Mouse (Mus musculus) limb, embryonic 14.5 days (tissue): ENCODE measurements around the gene Psma5. TPM values are rescaled to one million over a fixed set of nuclear protein-coding genes. Genes with fewer than 3 reads are reported as not detected.

Source experiments
- ATAC-seq: fragments of 200-750 bp; cut with Nextera tagmentation; 2 replicates; pipeline ENCODE4 v1.8.0; 2017; ENCODE audit warnings: low read depth, moderate number of reproducible peaks, moderate TSS enrichment; ENCODE audit not compliant: low FRiP score
- DNase-seq: peaks from one replicate; pipeline ENCODE4 v3.0.0-alpha.2; 2015; ENCODE audit warnings: low spot score
- H3K27ac ChIP-seq: fragments of 300-500 bp; sonication (generic); replicated peaks from 2 replicates; pipeline ENCODE4 v1.5.1; 2014; ENCODE audit warnings: low read depth, mild to moderate bottlenecking, low read length, moderate library complexity, mixed read lengths
- H3K27me3 ChIP-seq: fragments of 300-500 bp; sonication (generic); 2 replicates; pipeline ENCODE4 v1.6.1; 2014; ENCODE audit warnings: low read length, mixed read lengths; ENCODE audit not compliant: control insufficient read depth, insufficient read depth
- H3K36me3 ChIP-seq: fragments of 300-500 bp; sonication (generic); 2 replicates; pipeline ENCODE4 v1.6.1; 2014; ENCODE audit warnings: mild to moderate bottlenecking, low read length, moderate library complexity, mixed read lengths; ENCODE audit not compliant: control insufficient read depth, insufficient read depth
- H3K4me1 ChIP-seq: fragments of 300-500 bp; sonication (generic); 2 replicates; pipeline ENCODE4 v1.6.1; 2014; ENCODE audit warnings: antibody characterized with exemption, low read length, mixed read lengths; ENCODE audit not compliant: control insufficient read depth, insufficient read depth
- H3K4me2 ChIP-seq: fragments of 300-500 bp; sonication (generic); replicated peaks from 2 replicates; pipeline ENCODE4 v1.6.1; 2014; ENCODE audit warnings: low read depth, mild to moderate bottlenecking, low read length, moderate library complexity; ENCODE audit not compliant: severe bottlenecking
- H3K4me3 ChIP-seq: fragments of 300-500 bp; sonication (generic); replicated peaks from 2 replicates; pipeline ENCODE4 v1.5.1; 2014; ENCODE audit warnings: low read length
- H3K9ac ChIP-seq: fragments of 300-500 bp; sonication (generic); 2 replicates; pipeline ENCODE4 v1.6.1; 2014; ENCODE audit warnings: mild to moderate bottlenecking, low read depth, low read length, moderate library complexity; ENCODE audit not compliant: severe bottlenecking
- H3K9me3 ChIP-seq: fragments of 300-500 bp; sonication (generic); 2 replicates; pipeline ENCODE4 v1.6.1; 2016; ENCODE audit warnings: low read length; ENCODE audit not compliant: control insufficient read depth
- POLR2A ChIP-seq: fragments of 200-500 bp; IDR thresholded peaks from 2 replicates; pipeline ENCODE4 v1.8.0; 2012; ENCODE audit warnings: inconsistent platforms, mild to moderate bottlenecking, moderate library complexity, borderline replicate concordance; ENCODE audit not compliant: insufficient read depth, insufficient read length; ENCODE audit errors: extremely low read depth
- WGBS: fragments of 180-500 bp; shearing (Covaris S2); extraction: QIAGEN DNeasy Blood & Tissue Kit; methylation state at CpG from one replicate; pipeline ENCODE4 v1.1.7; 2014; 5-methylcytosine and 5-hydroxymethylcytosine counted together
- polyA plus RNA-seq, 2 experiments: library from polyadenylated mRNA; depleted of rRNA in 1 of 2; stranded (reverse) in 1 of 2; unstranded in 1 of 2; fragments of >200 nt; fragmentation: Nextera tagmentation in 1 of 2; extraction: Ambion mirVana in 1 of 2; gene quantifications; 2 replicates each; pipeline versions ENCODE4 v1.2.1 to v1.2.3; 2012 to 2014

Gene Psma5
- polyA plus RNA-seq, 2 experiments: 177 to 312 TPM

DNA sequence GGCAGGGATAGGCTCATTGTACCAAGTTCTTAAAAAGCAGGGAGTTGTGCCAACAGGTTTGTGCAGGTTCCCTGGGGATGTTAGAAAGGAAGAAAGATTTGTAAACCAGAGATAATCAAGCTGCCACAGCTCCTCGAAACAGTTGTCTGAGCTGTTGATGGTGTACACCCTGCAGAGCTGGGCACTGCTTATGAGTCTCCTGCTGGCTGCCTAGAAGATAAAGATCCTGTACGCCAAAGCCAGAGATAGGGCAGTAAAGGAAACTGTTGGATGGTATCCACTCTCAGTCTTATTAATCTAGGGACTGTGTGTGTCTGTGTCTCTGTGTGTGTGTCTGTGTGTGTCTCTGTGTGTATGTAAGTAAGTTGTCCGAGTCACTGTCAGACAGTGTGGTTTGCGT is 64.9 kb downstream of the Psma5 start:
- ATAC-seq (no peak), DNase-seq (no peak)
- no peaks in the 10 kb centered on the region; the same call in 1 of the 2 replicates for H3K4me1 ChIP-seq
- no peaks in the 10 kb centered on the region for H3K9me3 ChIP-seq
- no peaks in the 10 kb centered on the region for H3K36me3 ChIP-seq
- no peak overlapping the region for H3K9ac ChIP-seq
- no peak overlapping the region for H3K4me3 ChIP-seq
- no peak overlapping the region for H3K27ac ChIP-seq
- H3K4me2 ChIP-seq: no peak overlapping the region
- WGBS: 77% methylated on average over 4 of the region's 4 CpGs
- no peaks in the 10 kb centered on the region for H3K27me3 ChIP-seq
- TF ChIP-seq POLR2A: no peak

GRCm38 (mm10) chr3:108322136-108322535 is 65.4 kb downstream of the Psma5 start:
- H3K27me3 ChIP-seq: no peaks in the 10 kb centered on the region
- no peak overlapping the region for H3K4me2 ChIP-seq
- DNase-seq (no peak), ATAC-seq (no peak)
- WGBS: 91% methylated on average over 4 of the region's 4 CpGs
- no peaks in the 10 kb centered on the region for H3K9me3 ChIP-seq
- H3K4me1 ChIP-seq: no peaks in the 10 kb centered on the region; the same call in 1 of the 2 replicates
- H3K27ac ChIP-seq: no peak overlapping the region
- no peak overlapping the region for H3K9ac ChIP-seq
- no peak for TF ChIP-seq POLR2A
- H3K4me3 ChIP-seq: no peak overlapping the region
- H3K36me3 ChIP-seq: no peaks in the 10 kb centered on the region

DNA sequence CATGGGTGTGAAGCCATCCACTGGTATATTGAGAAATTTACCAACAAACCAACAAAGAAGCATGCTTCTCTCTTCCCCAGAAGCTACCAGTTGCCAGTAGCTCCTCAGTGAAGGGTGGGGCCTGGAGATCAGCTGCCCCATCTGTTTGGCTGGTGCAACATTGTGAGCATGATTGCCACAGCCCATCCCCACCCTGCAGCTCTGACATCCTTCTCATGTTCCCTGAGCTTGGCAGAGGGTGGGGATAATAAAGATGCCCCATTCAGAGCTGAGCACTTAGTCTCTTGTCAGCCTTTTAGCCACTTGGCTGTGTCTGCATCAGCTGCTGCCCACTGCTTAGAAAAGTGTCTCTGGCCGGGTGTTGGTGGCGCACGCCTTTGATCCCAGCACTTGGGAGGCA is 66.2 kb downstream of the Psma5 start:
- Histone ChIP-seq H3K27ac (no peak overlapping the region), H3K4me3 (no peak overlapping the region), H3K9me3 (no peaks in the 10 kb centered on the region), H3K9ac (no peak overlapping the region), H3K27me3 (no peaks in the 10 kb centered on the region), H3K4me2 (no peak overlapping the region), H3K4me1 (peaks cover under 1% of the 10 kb centered on the region), H3K36me3 (0 out of 2 replicates have a peak, but pooled peaks cover 4% of the 10 kb centered on the region)
- ATAC-seq: no peak
- no peak for TF ChIP-seq POLR2A
- 85% methylated on average over 3 of the region's 3 CpGs for WGBS
- no peak for DNase-seq

DNA sequence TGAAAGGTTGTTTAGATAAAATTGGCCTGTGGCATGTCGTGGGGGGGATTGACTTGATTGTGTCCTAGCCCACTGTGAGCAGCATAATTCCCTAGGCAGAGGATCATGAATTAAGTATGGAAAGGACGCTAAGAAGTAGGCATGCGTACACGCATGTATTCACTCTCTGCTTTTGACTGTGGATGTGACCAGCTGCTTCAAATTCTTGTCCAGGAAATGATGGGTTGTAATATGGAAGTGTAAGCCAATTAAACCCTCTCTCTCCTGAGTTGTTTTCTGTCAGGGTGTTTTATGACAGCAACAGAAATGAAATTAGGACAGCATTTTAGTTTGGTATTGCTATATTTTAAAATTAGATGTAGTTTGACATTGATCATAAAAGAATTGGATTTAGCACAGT is 68.1 kb downstream of the Psma5 start:
- ATAC-seq: no peak
- Histone ChIP-seq H3K9ac (no peak overlapping the region), H3K4me1 (peaks cover 10% of the 10 kb centered on the region), H3K4me2 (no peak overlapping the region), H3K4me3 (no peak overlapping the region), H3K9me3 (no peaks in the 10 kb centered on the region), H3K27me3 (no peaks in the 10 kb centered on the region), H3K27ac (no peak overlapping the region), H3K36me3 (peaks cover 13% of the 10 kb centered on the region)
- DNase-seq: no peak
- 87% methylated on average over 4 of the region's 4 CpGs for WGBS
- no peak for TF ChIP-seq POLR2A

DNA sequence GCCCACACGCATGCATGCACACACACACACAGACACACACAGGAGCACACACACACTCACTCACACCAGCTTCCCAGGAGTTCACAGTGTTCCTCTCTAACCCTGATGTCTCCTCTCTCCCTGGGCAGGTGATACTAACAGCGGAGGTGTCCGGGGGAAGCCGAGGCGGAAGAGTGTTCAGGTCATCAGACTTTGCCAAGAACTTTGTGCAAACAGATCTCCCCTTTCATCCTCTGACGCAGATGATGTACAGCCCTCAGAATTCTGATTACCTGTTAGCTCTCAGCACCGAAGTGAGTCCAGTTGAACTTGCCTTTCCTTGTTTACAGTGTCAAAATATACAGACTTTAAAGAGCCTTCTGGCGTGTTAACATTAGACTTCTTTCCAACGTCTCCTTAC is 68.8 kb downstream of the Psma5 start:
- Histone ChIP-seq H3K27me3 (no peaks in the 10 kb centered on the region), H3K4me1 (peaks cover 10% of the 10 kb centered on the region), H3K27ac (no peak overlapping the region), H3K4me3 (no peak overlapping the region), H3K9ac (no peak overlapping the region), H3K9me3 (no peaks in the 10 kb centered on the region), H3K36me3 (peaks cover 17% of the 10 kb centered on the region), H3K4me2 (no peak overlapping the region)
- DNase-seq (no peak), ATAC-seq (no peak)
- WGBS: 93% methylated on average over 9 of the region's 9 CpGs
- no peak for TF ChIP-seq POLR2A

DNA sequence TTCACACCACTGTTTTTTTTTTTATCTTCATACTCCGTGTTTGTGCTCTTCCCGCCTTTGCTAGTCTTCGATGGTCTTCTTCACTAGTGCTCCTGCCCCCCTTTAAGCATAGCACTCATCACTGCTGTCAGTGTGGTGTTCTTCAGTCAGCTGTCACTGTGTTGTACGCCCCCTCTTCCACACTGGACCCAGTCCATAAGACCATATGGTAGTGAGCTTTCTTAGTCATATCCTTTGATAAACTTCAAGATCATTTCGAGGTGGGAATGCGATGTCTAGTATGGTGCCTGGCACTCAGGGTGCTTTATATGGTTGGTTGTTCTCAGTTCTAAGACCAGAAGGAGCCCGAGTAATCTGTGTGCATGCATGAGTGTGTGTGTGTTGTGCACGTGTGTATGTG is 70.5 kb downstream of the Psma5 start:
- no peak for TF ChIP-seq POLR2A
- Histone ChIP-seq H3K36me3 (peaks cover 18% of the 10 kb centered on the region), H3K27me3 (no peaks in the 10 kb centered on the region), H3K4me3 (no peak overlapping the region), H3K4me2 (no peak overlapping the region), H3K9ac (no peak overlapping the region), H3K4me1 (peaks cover 10% of the 10 kb centered on the region), H3K27ac (no peak overlapping the region), H3K9me3 (no peaks in the 10 kb centered on the region)
- no peak for ATAC-seq
- DNase-seq: no peak
- 88% methylated on average over 8 of the region's 8 CpGs for WGBS
